Mouse (Mus musculus) testis, adult 2 months (tissue): ENCODE data around the gene Top2a. TPM values are rescaled to one million over a fixed set of nuclear protein-coding genes. Genes with fewer than 3 reads are reported as not detected.

ENCODE experiments used
- H3K27ac ChIP-seq: fragments of 200-500 bp; 2 replicates; pipeline ENCODE4 v1.5.1; 2012; ENCODE audit warnings: low read depth, low read length; ENCODE audit not compliant: control insufficient read depth, insufficient read depth
- H3K27me3 ChIP-seq: fragments of 200-500 bp; 2 replicates; pipeline ENCODE4 v1.6.1; 2012; ENCODE audit warnings: mild to moderate bottlenecking, low read length, moderate library complexity; ENCODE audit not compliant: control insufficient read depth, insufficient read depth
- H3K36me3 ChIP-seq: fragments of 200-500 bp; 2 replicates; pipeline ENCODE4 v1.6.1; 2012; ENCODE audit warnings: mild to moderate bottlenecking, low read length; ENCODE audit not compliant: control insufficient read depth, insufficient read depth
- H3K4me1 ChIP-seq: fragments of 200-500 bp; 2 replicates; pipeline ENCODE4 v1.6.1; 2012; ENCODE audit warnings: low read length; ENCODE audit not compliant: control insufficient read depth, insufficient read depth
- H3K4me3 ChIP-seq: fragments of 200-500 bp; 2 replicates; pipeline ENCODE4 v1.5.1; 2012; ENCODE audit warnings: low read depth, mild to moderate bottlenecking, low read length, moderate library complexity, mixed read lengths; ENCODE audit not compliant: control insufficient read depth
- CTCF ChIP-seq: fragments of 200-500 bp; IDR thresholded peaks from 2 replicates; pipeline ENCODE4 v1.5.1; 2012; ENCODE audit warnings: low read depth, mild to moderate bottlenecking, inconsistent platforms, low read length, moderate library complexity; ENCODE audit not compliant: control insufficient read depth, insufficient read depth, insufficient replicate concordance
- POLR2A ChIP-seq: fragments of 200-500 bp; IDR thresholded peaks from 2 replicates; pipeline ENCODE4 v1.6.1; 2012; ENCODE audit warnings: low read depth, mild to moderate bottlenecking, inconsistent platforms, low read length, moderate library complexity; ENCODE audit not compliant: control insufficient read depth
- polyA plus RNA-seq: library from polyadenylated mRNA; depleted of rRNA; stranded (reverse); fragments of >200 nt; gene quantifications from 2 replicates; pipeline ENCODE4 v1.2.3, GENCODE M21; 2012

The Top2a gene
- polyA plus RNA-seq, 1 experiment = 19.4 TPM

DNA sequence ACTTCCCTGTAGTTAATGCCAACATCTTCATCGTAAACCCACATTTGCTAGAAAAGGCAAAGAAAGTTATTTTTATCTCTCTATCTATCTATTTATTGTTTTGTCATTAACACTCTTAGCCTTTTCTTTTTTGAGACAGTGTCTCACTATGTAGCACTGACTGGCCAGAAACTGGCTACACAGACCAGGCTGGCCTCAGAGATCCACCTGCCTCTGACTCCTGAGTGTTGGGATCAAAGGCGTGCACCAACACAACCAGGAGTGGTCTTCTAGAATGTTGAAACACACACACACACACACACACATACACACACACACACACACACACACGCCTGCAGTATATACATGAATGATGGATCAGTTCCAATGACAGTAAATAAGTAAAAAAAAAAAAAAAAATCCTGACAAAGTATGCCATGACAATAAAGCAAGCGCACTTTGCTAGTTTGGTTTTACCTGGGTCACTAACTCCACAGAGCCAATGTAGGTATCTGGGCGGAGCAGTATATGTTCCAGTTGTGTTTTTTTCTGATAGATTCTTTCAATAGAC, 1.5 kb downstream of the Top2a start:
- H3K4me3 ChIP-seq = no peak overlapping the region
- TF ChIP-seq POLR2A (no peak), CTCF (no peak)
- no peaks in the 10 kb centered on the region for H3K27me3 ChIP-seq
- H3K36me3 ChIP-seq = peaks cover 1% of the 10 kb centered on the region
- H3K27ac ChIP-seq = no peak overlapping the region
- peaks cover 9% of the 10 kb centered on the region for H3K4me1 ChIP-seq

DNA sequence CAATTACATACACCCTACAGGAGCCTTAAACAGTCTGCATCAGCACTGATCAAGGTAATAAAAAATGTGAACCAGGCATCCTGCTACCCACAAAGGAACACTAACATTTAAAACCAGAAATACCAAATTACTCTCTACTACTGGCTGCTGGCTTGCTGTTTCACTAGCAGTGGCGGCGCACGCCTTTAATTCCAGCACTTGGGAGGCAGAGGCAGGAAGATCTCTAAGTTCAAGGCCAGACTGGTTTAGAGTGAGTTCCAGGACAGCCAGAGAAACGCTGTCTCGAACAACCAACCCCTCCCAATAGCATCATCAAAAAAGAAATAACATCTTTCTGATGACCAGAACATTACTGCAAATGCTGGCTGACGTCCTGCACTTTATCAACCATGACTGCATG, 4.1 kb downstream of the Top2a start:
- no peak overlapping the region for H3K4me3 ChIP-seq
- H3K36me3 ChIP-seq = peaks cover 1% of the 10 kb centered on the region
- H3K27ac ChIP-seq = no peak overlapping the region
- no peaks in the 10 kb centered on the region for H3K27me3 ChIP-seq
- peaks cover 4% of the 10 kb centered on the region for H3K4me1 ChIP-seq
- TF ChIP-seq POLR2A = no peak
- TF ChIP-seq CTCF = no peak

DNA sequence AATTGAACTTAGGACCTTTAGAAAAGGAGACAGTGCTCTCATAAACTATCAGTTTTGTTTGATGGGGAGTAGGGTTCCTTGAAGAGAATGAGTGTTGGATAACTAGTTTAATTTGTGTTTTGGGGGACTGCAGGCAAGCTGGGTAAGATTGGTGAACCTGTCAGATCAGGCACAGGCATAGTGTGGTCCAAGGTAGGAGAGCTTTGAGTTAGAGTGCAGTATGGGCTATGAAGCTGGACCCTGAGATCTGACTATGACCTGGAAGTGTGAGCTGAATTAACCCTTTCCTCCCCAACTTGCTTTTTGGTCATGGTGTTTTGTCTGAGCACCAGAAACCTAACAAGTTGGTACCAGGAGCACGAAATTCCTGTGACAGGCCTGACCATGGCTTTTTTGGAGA, 10.1 kb downstream of the Top2a start:
- Histone ChIP-seq H3K4me3 (no peak overlapping the region), H3K27ac (no peak overlapping the region), H3K36me3 (0 out of 2 replicates have a peak, but pooled peaks cover 1% of the 10 kb centered on the region), H3K27me3 (no peaks in the 10 kb centered on the region), H3K4me1 (no peaks in the 10 kb centered on the region)
- no peak for TF ChIP-seq POLR2A
- no peak for TF ChIP-seq CTCF

DNA sequence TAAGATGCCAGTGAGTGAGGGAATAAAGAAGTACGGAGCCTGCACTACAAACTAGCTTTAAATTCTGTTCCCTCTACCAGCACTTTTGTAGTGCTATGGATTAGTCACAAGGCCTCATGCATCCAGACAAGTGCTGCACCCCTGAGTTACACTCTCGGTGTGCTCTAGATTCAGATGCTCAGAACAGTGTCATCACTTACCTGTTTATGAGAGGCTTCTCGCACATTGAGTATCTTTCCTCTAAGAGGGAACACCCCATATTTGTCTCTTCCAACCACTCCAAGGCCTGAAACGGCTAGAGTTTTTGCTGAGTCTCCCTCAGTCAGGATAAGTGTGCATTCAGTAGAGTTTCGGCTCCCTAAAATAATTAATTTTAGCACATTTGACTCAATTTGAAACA, 13.3 kb downstream of the Top2a start:
- Histone ChIP-seq H3K4me1 (no peaks in the 10 kb centered on the region), H3K36me3 (0 out of 2 replicates have a peak, but pooled peaks cover 1% of the 10 kb centered on the region), H3K27ac (no peak overlapping the region), H3K27me3 (no peaks in the 10 kb centered on the region), H3K4me3 (no peak overlapping the region)
- no peak for TF ChIP-seq CTCF
- no peak for TF ChIP-seq POLR2A

DNA sequence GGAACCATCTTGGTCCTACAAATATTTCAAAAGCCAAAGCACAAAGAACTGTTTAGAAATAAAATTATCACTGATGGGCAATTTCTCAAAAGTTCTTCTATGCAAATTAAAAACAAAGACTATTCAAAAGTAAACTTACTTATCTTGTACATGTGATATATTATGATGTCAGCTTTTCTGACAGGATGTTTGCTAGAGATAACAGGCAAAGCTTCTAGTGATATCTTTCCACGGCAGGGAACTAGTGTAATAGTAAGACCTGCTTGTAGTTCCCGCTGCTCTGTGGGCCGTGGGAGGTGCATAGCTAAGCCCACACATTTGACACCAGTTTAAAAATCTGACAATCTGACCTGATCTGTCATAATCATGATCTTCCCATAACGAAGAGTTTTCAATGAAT, 13.9 kb downstream of the Top2a start:
- Histone ChIP-seq H3K27me3 (no peaks in the 10 kb centered on the region), H3K4me1 (no peaks in the 10 kb centered on the region), H3K27ac (no peak overlapping the region), H3K4me3 (no peak overlapping the region), H3K36me3 (peaks cover 3% of the 10 kb centered on the region; the same call in 1 of the 2 replicates)
- TF ChIP-seq POLR2A = no peak
- TF ChIP-seq CTCF = no peak

DNA sequence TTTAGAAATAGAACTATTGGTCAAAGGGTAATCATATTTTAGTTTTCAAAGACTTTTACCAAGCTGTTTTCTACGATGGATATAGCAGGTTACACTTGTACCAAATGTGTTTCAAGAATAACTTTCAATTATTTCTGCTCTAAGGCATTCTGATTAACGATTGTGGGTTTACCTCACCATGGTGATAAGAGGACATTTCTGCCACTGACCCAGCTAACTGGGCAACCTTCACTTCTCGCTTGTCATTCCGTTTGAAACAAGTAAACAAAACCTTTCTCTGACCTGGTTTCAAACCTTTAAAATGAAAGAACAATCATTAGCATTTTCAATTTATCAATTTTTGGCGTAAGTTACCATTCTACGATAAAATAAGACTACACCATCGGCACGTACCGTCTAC, 17.2 kb downstream of the Top2a start:
- TF ChIP-seq CTCF (no peak), POLR2A (no peak)
- Histone ChIP-seq H3K4me3 (no peak overlapping the region), H3K27me3 (no peaks in the 10 kb centered on the region), H3K4me1 (no peaks in the 10 kb centered on the region), H3K36me3 (peaks cover 6% of the 10 kb centered on the region), H3K27ac (no peak overlapping the region)

DNA sequence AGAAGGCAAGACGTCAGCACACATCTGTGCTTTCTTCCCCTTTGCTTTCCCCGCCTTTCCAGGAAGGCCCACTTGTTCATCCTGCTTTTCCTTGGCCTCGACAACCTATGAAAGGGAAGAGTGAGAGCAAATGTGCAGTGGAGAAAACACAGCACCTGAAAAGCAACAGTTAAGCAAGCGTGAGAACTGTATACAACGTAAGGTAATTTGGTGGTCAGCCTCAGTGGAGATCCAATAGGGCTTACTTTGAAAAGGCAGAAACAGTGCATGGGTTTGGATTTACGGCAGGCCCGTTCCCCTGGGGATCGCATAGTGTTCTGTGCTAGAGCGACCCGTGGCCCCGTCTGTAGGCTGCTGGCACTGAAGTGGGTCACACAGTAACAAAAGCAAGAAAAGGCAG, 24.7 kb downstream of the Top2a start:
- H3K4me1 ChIP-seq = no peaks in the 10 kb centered on the region
- H3K36me3 ChIP-seq = peaks cover 5% of the 10 kb centered on the region
- TF ChIP-seq CTCF (no peak), POLR2A (no peak)
- H3K27me3 ChIP-seq = no peaks in the 10 kb centered on the region
- H3K4me3 ChIP-seq = no peak overlapping the region
- H3K27ac ChIP-seq = no peak overlapping the region

DNA sequence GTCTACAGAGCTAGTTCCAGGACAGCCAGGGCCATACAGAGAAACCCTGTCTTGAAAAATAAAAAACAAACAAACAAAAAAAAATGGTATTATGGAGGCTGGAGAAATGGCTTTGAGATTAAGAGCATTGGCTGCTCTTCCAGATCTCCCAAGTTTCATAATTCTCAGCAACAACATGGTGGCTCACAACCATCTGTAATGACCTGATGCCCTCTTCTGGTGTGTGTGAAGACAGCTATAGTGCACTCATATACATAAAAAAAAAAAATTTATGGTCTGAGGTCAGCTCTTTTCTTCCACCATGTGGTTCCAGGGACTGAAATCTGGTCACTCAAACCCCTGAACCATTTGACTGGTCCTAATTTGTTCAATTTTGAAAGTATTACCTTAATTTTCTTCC, 25.2 kb downstream of the Top2a start:
- peaks cover 3% of the 10 kb centered on the region for H3K36me3 ChIP-seq
- no peak overlapping the region for H3K27ac ChIP-seq
- H3K27me3 ChIP-seq = no peaks in the 10 kb centered on the region
- TF ChIP-seq CTCF = no peak
- no peak for TF ChIP-seq POLR2A
- no peaks in the 10 kb centered on the region for H3K4me1 ChIP-seq
- no peak overlapping the region for H3K4me3 ChIP-seq
